Mouse (Mus musculus): ENCODE data around the gene Ism1. TPM values are rescaled to one million over a fixed set of nuclear protein-coding genes. Genes with fewer than 3 reads are reported as not detected.

Ism1 gene
- total RNA-seq, 2 experiments from 2014 or later, result not detected

DNA sequence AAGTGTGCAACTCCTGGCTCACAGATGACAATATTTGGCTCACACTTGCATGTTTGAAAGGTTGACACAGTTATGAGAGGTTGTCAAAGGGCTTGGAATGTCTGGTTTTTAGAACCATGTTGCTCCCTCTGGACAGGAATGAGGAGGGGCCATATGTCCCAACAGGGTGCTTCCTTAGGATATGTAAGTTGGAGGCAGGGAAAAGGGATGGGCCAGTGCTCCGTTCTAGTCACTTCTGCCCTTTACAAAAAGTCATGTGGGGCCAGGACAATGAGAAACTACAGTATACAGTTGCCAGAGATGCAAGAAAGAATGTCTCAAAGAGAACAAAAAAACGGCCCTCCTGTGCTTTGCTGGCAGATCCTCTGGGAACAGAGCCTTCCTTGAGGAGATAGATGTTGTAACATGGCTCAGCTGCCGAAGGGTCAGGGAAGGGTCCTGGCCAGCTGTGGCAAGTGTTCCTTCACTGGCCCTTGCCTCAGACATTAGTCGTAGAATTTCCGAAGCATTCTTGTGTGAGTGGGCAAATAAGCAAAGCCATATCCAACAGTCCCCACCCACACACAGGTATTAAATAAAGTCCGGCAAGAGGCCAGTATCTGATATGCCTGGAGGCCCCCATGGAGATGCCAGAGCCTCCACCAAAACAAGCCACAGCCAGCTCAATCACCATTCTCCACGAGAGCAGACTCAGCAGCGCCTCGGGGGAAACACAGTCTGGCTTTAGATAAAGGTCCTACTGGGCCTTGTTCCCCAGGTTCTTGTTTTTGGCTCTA is 114.6 kb downstream of the Ism1 start:
- ATAC-seq (replicated peaks; ENCODE audit: low FRiP score, poor library complexity, severe bottlenecking), result no peak

DNA sequence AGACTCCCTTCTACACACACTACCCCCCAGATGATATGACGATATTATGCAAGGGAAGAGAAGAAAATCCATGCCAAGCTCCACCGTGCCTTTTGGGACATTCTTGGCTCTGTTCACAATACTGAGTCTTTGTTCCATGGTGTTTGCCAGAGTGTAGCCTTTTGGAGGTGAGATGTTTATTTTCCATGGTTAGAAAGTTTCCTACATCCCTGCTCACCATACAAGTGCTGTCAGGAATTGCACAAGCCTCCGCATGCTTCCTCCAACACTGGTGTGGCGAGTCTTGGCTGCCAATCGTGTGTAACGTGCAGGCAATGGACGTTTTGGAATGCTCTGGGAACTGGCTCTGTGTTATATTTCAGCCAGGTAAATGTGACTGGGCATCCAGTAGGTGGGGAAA is 126.1 kb downstream of the Ism1 start:
- no peak for ATAC-seq (replicated peaks; ENCODE audit: low FRiP score, poor library complexity, severe bottlenecking)

DNA sequence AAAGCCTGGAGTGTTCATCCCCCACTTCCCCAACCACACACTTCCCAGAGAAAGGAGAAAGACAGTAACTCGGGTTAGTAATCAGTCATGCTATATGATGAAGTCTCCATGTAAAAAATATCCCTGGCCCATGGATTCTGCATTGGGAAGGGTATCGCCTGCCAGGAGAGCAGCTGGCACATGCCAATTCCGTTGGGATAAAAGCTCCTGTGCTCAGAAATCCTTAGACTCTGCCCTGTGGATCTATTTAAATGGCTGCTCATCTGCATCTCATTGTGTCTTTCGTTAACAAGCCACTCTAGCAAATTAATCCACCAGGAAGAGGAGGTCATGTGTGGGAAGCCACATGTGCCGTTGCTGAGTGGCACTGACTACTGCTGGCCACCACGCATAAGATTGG is 129.9 kb downstream of the Ism1 start:
- ATAC-seq (replicated peaks; ENCODE audit: low FRiP score, poor library complexity, severe bottlenecking), result no peak

Other genes with a start within 250 kb of the Ism1 start
- gene Sptlc3, start 184.3 kb upstream of the Ism1 start, total RNA-seq (2015; ENCODE audit: low replicate concordance), result not detected in 2 replicates
- not detected in 2 replicates for gene Sptlc3, start 184.3 kb upstream of the Ism1 start, total RNA-seq (2017; ENCODE audit: low replicate concordance)